Mouse (Mus musculus) kidney, adult 2 months (tissue): ENCODE results near the gene Btbd19. TPM values are rescaled to one million over a fixed set of nuclear protein-coding genes. Genes with fewer than 3 reads are reported as not detected.
A peak's percentile ranks its signal among the peaks of the same experiment; 100 is the strongest.

Experiments
- DNase-seq: peaks from one replicate; pipeline ENCODE4 v3.0.0; 2021
- H3K27ac ChIP-seq: fragments of 200-500 bp; 2 replicates; pipeline ENCODE4 v1.5.1; 2012; ENCODE audit warnings: low read depth, low read length, control low read depth, inconsistent platforms; ENCODE audit not compliant: insufficient read depth
- H3K27me3 ChIP-seq: fragments of 200-500 bp; replicated peaks from 2 replicates; pipeline ENCODE4 v1.6.1; 2012; ENCODE audit warnings: mild to moderate bottlenecking, moderate library complexity, low read length, inconsistent platforms; ENCODE audit not compliant: control insufficient read depth, insufficient read depth
- H3K36me3 ChIP-seq: fragments of 200-500 bp; 2 replicates; pipeline ENCODE4 v1.6.1; 2012; ENCODE audit warnings: mild to moderate bottlenecking, moderate library complexity, low read length, inconsistent platforms; ENCODE audit not compliant: control insufficient read depth, insufficient read depth
- H3K4me1 ChIP-seq: fragments of 200-500 bp; 2 replicates; pipeline ENCODE4 v1.6.1; 2011; ENCODE audit warnings: low read length; ENCODE audit not compliant: control insufficient read depth, insufficient read depth
- H3K4me3 ChIP-seq: fragments of 200-500 bp; 2 replicates; pipeline ENCODE4 v1.5.1; 2011; ENCODE audit warnings: mild to moderate bottlenecking, low read depth, low read length, control low read depth; ENCODE audit not compliant: insufficient read depth
- CTCF ChIP-seq: fragments of 200-500 bp; conservative IDR thresholded peaks from 2 replicates; pipeline ENCODE4 v1.5.1; 2011; ENCODE audit warnings: low read depth, mild to moderate bottlenecking, control low read depth, low read length, moderate library complexity, mixed read lengths; ENCODE audit not compliant: insufficient read depth, insufficient read length
- POLR2A ChIP-seq: fragments of 200-500 bp; IDR thresholded peaks from one replicate; pipeline ENCODE4 v1.6.1; 2011; ENCODE audit warnings: low read depth, low read length, control low read depth
- WGBS: fragments of 180-500 bp; shearing (Covaris S2); methylation state at CpG from one replicate; pipeline ENCODE4 v1.1.7; 2018; 5-methylcytosine and 5-hydroxymethylcytosine counted together
- polyA plus RNA-seq: library from polyadenylated mRNA; depleted of rRNA; stranded (reverse); fragments of >200 nt; gene quantifications from 2 replicates; pipeline ENCODE4 v1.2.3, GENCODE M21; 2012

Btbd19 gene
- polyA plus RNA-seq, 1 experiment: 4.6 TPM

DNA sequence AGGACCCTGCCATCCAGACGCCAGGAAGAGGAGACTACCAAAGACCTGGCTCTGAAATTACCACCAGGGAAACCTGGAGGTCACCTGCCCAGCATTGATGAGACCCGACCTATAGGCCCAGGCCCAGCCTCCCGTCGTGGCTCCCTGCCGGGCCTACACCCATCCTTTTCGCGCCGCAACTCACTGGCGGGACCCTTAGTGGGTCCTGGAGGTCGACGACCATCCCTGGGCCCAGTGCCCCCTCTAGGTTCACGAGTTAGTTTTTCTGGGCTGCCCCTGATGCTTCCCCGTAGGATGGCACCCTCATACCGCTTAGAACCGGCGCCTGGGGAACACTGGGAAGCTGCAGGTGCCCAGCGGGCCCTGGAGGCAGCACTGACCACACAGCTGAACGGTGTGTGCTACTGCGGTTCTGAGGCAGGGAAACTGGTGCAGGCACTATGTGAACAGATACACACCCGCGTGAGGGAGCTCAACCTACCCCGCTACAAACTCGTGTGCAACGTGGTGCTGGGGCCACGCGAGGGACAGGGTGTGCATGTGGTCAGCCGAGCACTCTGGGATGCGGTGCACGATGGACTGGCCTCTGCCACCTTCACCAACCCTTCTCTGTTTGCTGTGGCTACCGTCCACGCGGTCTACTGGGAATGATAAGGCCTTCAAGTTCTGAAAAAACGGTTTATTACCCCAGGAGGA, 2.6 kb upstream of the Btbd19 start:
- no peak for DNase-seq
- TF ChIP-seq CTCF (no peak), POLR2A (no peak)
- Histone ChIP-seq H3K27ac (no peak overlapping the region), H3K4me1 (0 out of 2 replicates have a peak, but pooled peaks cover 4% of the 10 kb centered on the region), H3K27me3 (no peaks in the 10 kb centered on the region), H3K36me3 (no peaks in the 10 kb centered on the region), H3K4me3 (no peak overlapping the region)
- 91% methylated on average over 33 of the region's 33 CpGs for WGBS

DNA sequence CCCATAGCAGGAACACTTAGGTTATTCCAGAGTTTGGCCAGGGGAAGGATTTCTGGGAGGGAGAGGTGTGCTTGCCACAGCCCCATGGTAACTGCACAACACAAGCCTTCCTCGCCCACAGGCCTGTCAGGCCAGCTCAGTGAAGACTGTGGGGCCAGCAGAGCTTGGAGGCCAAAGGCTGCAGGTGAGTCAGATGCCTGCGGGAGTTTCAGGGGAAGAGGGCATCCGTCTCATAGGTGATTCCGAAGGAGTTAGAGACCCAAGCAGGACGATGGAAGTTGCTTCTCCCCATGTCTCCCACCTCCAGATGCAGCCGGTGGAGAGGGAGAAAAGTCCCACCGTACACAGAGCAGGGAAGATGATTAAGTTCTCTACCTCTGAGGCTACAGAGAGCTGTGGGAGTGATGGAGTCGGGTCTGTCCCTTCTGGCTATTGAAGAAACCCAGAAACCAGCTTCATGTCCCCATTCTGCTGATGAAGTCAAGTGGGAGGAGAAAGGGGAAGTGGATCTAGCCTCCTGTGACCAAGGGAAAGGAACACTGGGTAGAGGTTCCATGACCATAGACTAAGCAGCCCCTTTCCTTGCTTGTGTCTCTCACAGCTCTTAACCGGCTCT, 1.3 kb upstream of the Btbd19 start, which contains the start of gene Tctex1d4:
Gene Tctex1d4 (plus strand): TSS at position 120 of the 616 bp plus-strand sequence.
- Histone ChIP-seq H3K4me1 (0 out of 2 replicates have a peak, but pooled peaks cover 4% of the 10 kb centered on the region), H3K4me3 (no peak within 1 kb of the TSS), H3K36me3 (no peaks in the 10 kb centered on the region), H3K27me3 (no peaks in the 10 kb centered on the region), H3K27ac (peak within 1 kb of the TSS; percentile 99)
- TF ChIP-seq CTCF (no peak), POLR2A (no peak)
- no peak for DNase-seq
- WGBS: 81% methylated on average over 9 of the region's 9 CpGs

DNA sequence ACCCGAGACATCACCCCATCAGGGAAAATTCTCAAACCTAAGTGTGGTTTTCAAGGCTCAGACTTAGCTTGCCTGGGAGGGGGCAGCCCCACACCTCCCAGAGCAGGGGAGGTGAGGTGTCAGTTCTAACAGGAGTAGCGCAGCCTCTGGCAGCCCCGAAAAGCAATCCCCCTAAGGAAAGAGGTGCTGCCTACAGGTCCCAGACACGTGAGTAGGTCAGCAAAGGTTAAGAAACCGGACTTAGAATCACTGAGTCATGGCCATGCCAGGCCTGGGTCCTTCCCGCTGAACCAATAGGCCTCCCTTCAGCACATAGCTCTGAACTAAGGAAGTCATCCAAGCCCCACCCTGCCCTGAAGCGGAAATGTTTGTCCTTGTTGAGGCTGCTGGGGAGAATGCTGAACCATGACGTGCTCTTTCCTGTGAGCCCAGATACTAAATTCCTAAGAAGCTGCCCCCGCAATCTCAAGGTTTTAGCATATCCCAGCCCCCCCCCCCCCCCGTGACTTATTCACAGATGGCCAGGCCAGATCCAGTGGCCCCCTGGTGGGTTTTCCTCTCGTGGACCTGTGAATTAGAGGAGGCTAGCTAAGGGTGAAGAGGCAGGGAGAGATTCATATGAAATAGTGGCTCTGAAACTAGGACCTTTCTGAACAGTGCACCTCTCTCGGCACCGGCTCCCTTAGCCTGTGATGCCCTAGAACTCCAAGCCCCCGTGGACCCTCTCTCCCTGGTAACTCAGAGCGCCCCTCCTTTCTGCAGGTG, 567 bp upstream of the Btbd19 start:
- peak; percentile 91 for DNase-seq
- Histone ChIP-seq H3K27ac (peak overlapping the region; percentile 99), H3K4me3 (no peak overlapping the region), H3K4me1 (peaks cover 7% of the 10 kb centered on the region; the same call in 1 of the 2 replicates), H3K36me3 (no peaks in the 10 kb centered on the region), H3K27me3 (no peaks in the 10 kb centered on the region)
- 41% methylated on average over 15 of the region's 15 CpGs for WGBS
- TF ChIP-seq CTCF (no peak), POLR2A (no peak)

DNA sequence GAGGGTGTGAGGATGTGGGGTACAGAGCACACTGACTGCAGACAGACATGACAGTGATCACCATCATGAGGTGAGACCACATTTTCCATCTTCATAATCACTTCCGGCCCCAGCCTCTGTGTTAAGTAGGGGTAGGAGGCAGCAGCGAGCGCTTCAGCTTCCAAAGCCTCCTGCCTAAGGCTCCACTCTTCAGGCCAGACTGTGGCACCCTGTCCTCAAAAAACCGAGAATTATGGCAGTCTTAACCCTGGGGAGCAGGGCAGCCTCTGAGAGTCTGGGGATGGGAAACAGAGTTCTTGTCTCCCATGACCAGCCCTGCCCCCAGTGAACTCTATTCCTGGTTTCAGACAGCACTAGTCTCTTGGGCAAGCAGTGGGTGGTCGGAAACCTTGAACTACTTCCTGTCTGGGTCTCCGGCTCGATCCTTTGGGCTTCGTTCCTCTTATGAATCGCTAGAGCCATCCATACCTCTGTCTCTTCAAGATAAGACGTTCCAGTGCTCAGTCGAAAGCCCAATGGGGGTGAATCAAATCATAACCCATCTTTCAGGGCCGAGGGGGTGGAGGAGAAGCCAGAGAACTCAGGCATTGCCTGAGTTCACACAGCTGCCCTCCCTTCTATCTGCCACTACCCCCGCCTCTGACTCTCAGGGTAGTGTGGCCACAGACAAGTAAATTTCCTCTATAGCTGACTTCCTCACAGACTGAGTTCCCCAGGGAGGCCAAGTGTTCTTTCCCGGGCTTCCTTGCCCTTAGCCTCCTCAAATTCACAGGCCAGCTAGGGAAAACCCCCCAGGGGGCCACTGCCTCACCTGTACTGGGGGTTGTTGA, 792 bp downstream of the Btbd19 start:
- peaks cover 7% of the 10 kb centered on the region; the same call in 1 of the 2 replicates for H3K4me1 ChIP-seq
- no peak overlapping the region for H3K4me3 ChIP-seq
- DNase-seq: peak; percentile 59
- H3K27me3 ChIP-seq: no peaks in the 10 kb centered on the region
- H3K27ac ChIP-seq: peak overlapping the region; percentile 99
- H3K36me3 ChIP-seq: no peaks in the 10 kb centered on the region
- TF ChIP-seq CTCF: no peak
- no peak for TF ChIP-seq POLR2A
- 52% methylated on average over 14 of the region's 14 CpGs for WGBS

DNA sequence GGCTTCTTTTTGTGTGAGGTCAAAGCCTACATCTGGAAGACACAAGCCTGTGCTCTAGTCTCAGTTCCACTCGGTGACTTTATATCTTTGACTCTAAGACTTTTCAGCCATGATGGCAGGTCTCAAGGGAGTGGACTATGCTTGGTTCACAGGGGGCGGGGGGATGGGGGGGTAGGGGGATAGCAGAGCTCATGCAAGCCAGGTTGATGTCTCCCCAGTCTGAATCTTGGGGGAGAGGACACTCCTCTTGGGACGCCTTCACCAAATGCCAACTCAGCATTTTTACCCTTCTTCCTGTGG, 1.4 kb downstream of the Btbd19 start:
- no peak for DNase-seq
- H3K27me3 ChIP-seq: no peaks in the 10 kb centered on the region
- TF ChIP-seq CTCF (no peak), POLR2A (no peak)
- no peaks in the 10 kb centered on the region for H3K36me3 ChIP-seq
- H3K27ac ChIP-seq: no peak overlapping the region; the same call in 1 of the 2 replicates
- 71% methylated on average over 3 of the region's 3 CpGs for WGBS
- H3K4me1 ChIP-seq: peaks cover 7% of the 10 kb centered on the region; the same call in 1 of the 2 replicates
- H3K4me3 ChIP-seq: no peak overlapping the region

DNA sequence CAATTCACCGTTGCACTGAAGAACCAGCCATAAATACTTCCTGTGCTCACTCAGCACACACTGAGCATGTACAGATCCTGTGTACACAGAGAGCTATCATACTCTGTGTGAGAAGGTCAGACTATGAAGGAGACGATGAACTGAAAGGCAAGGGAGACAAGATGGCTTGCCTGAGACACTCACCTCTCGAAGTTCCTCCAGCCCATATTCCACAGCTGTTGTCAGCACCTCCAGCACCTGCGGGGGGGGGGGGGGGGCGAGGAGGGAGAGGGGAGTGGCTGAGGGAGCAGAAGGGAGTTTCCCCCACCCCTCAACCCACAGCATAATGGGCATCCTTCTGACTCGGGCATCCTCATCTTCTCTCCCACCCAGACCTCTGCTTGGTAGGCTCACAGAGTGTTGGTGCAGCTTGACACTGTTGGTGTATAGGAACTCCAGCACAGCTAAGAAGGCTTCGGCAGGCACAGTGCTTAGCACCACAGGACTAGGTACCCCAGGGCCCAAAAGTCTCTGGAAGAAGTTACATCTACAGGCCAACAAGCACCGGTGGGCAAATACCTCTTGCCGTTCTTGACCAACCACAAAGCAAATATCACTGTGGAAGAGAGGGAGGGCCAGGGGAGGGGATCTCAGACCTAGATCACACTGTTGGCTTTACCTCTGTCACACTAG, 1.8 kb downstream of the Btbd19 start:
- 68% methylated on average over 9 of the region's 9 CpGs for whole genome bisulfite sequencing
- H3K27ac ChIP-seq: no peak overlapping the region
- TF ChIP-seq POLR2A: no peak
- no peak for TF ChIP-seq CTCF

More for the DNA sequence above, 1.8 kb downstream of the Btbd19 start:
- H3K4me3 ChIP-seq: no peak overlapping the region
- H3K36me3 ChIP-seq: no peaks in the 10 kb centered on the region
- no peaks in the 10 kb centered on the region for H3K27me3 ChIP-seq
- H3K4me1 ChIP-seq: peaks cover 7% of the 10 kb centered on the region; the same call in 1 of the 2 replicates
- no peak for DNase-seq
